Mouse (Mus musculus): ENCODE measurements at regions not wholly inside any gene's neighbourhood (a gene's known extent, or its start where the extent isn't known, plus 50 kb on each side); places are given as distances from the start of the nearest gene placed in this dataset.

- DNase-seq = no peak
Observed at GRCm38 (mm10) chr1:194330471-194330870, 287.5 kb upstream of the Plxna2 start.

- no peak for DNase-seq
Observed at GRCm38 (mm10) chr1:194320320-194321036, 297.5 kb upstream of the Plxna2 start.

- no peak for DNase-seq
Observed at GRCm38 (mm10) chr1:194318351-194318750, 299.7 kb upstream of the Plxna2 start.

GRCm38 (mm10) chr1:194315593-194315992 lies 302.4 kb upstream of the Plxna2 start:
- DNase-seq = no peak

- no peak for DNase-seq
Observed at GRCm38 (mm10) chr1:194310373-194310772, 307.6 kb upstream of the Plxna2 start.

- DNase-seq = no peak
Observed at GRCm38 (mm10) chr1:194308648-194309047, 309.4 kb upstream of the Plxna2 start.

GRCm38 (mm10) chr1:194303951-194304350 lies 314.1 kb upstream of the Plxna2 start:
- DNase-seq = no peak

- no peak for DNase-seq
Observed at GRCm38 (mm10) chr1:194302775-194303174, 315.2 kb upstream of the Plxna2 start.

- no peak for DNase-seq
Observed at GRCm38 (mm10) chr1:194281941-194282340, 336.1 kb upstream of the Plxna2 start.

- DNase-seq = no peak
Observed at GRCm38 (mm10) chr1:194268028-194268427, 350.0 kb upstream of the Plxna2 start.

GRCm38 (mm10) chr1:194262374-194262773 lies 355.6 kb upstream of the Plxna2 start:
- no peak for DNase-seq

GRCm38 (mm10) chr1:194259957-194260356 lies 358.1 kb upstream of the Plxna2 start:
- no peak for DNase-seq

GRCm38 (mm10) chr1:194244776-194245366 lies 373.1 kb upstream of the Plxna2 start:
- no peak for DNase-seq

GRCm38 (mm10) chr1:194241111-194241510 lies 376.9 kb upstream of the Plxna2 start:
- no peak for DNase-seq

- no peak for DNase-seq
Observed at GRCm38 (mm10) chr1:194231206-194231605, 386.8 kb upstream of the Plxna2 start.

- no peak for DNase-seq
Observed at GRCm38 (mm10) chr1:194226550-194227160, 391.4 kb upstream of the Plxna2 start.

GRCm38 (mm10) chr1:194225786-194226185 lies 392.2 kb upstream of the Plxna2 start:
- no peak for DNase-seq

GRCm38 (mm10) chr1:194224046-194224445 lies 394.0 kb upstream of the Plxna2 start:
- no peak for DNase-seq

- no peak for DNase-seq
Observed at GRCm38 (mm10) chr1:194223610-194224009, 394.4 kb upstream of the Plxna2 start.

GRCm38 (mm10) chr1:194223015-194223414 lies 395.0 kb upstream of the Plxna2 start:
- DNase-seq = peak; percentile 54

GRCm38 (mm10) chr1:194208034-194209000 lies 409.7 kb upstream of the Plxna2 start:
- no peak for DNase-seq

GRCm38 (mm10) chr1:194197516-194197915 lies 420.5 kb upstream of the Plxna2 start:
- DNase-seq = no peak

- no peak for DNase-seq
Observed at GRCm38 (mm10) chr1:194182293-194182692, 435.7 kb upstream of the Plxna2 start.

Data from kidney, adult 11 months (tissue).